26 mouse cellular contexts compared by ENCODE assay signal in genomic region chr5:136494288-136494687, GRCm38 (mm10).
DNase-seq lines count a peak whose midpoint lies in the region; ATAC-seq and TF ChIP-seq lines count a peak whose summit lies in the region.
"Had no signal": no experiment of that assay in that cellular context is flagged by ENCODE, and none has a peak within 500 bp of the region (broad histone marks: within the 10 kb centered on the region; RNA-seq: fewer than 3 reads in every experiment).

No protein-coding gene starts in this region.

- WGBS in liver, embryonic 14.5 days (ENCODE audit: insufficient replicate concordance): 11% methylated on average over 2 of the region's 2 CpGs
- 93% methylated on average over 2 of the region's 2 CpGs for WGBS in hindbrain, embryonic 10.5 days

- no peak for TF ChIP-seq CTCF in liver, embryonic 14.5 days (IDR thresholded peaks at IDR 0.05; ENCODE audit: low read depth)

- ATAC-seq in common myeloid progenitor, adult 5-6 weeks (replicated peaks; ENCODE audit: low read depth, poor library complexity, severe bottlenecking): 0 out of 2 replicates have a peak, but pooled peaks have one; percentile 36
- peak; percentile 61; the same call in 1 of the 2 replicates for ATAC-seq in liver, embryonic 14.5 days (ENCODE audit: insufficient read depth)
- peak; percentile 86 for ATAC-seq in megakaryocyte-erythroid progenitor cell, adult 5-6 weeks (replicated peaks; ENCODE audit: low FRiP score, low TSS enrichment, poor library complexity, severe bottlenecking)
- no peak for ATAC-seq in megakaryocyte, adult 5-6 weeks (ENCODE audit: poor library complexity, severe bottlenecking)
- ATAC-seq: activated CD4-positive, CD25-positive, alpha-beta regulatory T cell, adult 4 months; CD4-positive, CD25-positive, alpha-beta regulatory T cell, adult 4 months; forebrain, embryonic 14.5 days; forebrain, postnatal 0 days had no signal

- H3K36me3 ChIP-seq in liver, embryonic 14.5 days (replicated peaks; ENCODE audit: control insufficient read depth, insufficient read depth, low read depth): no peaks in the 10 kb centered on the region
- H3K36me3 ChIP-seq in hindbrain, embryonic 10.5 days: no peaks in the 10 kb centered on the region
- H3K36me3 ChIP-seq: embryonic facial prominence, embryonic 12.5 days; embryonic facial prominence, embryonic 15.5 days; heart, embryonic 12.5 days; heart, embryonic 15.5 days; hindbrain, embryonic 12.5 days; hindbrain, embryonic 15.5 days had no signal

- TF ChIP-seq EP300 in liver, embryonic 14.5 days (IDR thresholded peaks at IDR 0.05; ENCODE audit: low read depth): no peak

- H3K27ac ChIP-seq in liver, embryonic 14.5 days: no peak overlapping the region
- H3K27ac ChIP-seq in hindbrain, embryonic 10.5 days: no peak overlapping the region
- H3K27ac ChIP-seq: embryonic facial prominence, embryonic 12.5 days; embryonic facial prominence, embryonic 15.5 days; gastrocnemius, adult 2 months; heart, embryonic 15.5 days; hindbrain, embryonic 12.5 days; hindbrain, embryonic 15.5 days had no signal

- no peaks in the 10 kb centered on the region for H3K27me3 ChIP-seq in liver, embryonic 14.5 days (ENCODE audit: control insufficient read depth, insufficient read depth, low read length)
- no peaks in the 10 kb centered on the region for H3K27me3 ChIP-seq in hindbrain, embryonic 10.5 days (ENCODE audit: insufficient read depth, poor library complexity, severe bottlenecking)
- H3K27me3 ChIP-seq: heart, embryonic 12.5 days; heart, embryonic 15.5 days; hindbrain, embryonic 12.5 days; hindbrain, embryonic 15.5 days had no signal

- H3K9ac ChIP-seq in liver, embryonic 14.5 days (replicated peaks): no peak overlapping the region
- H3K9ac ChIP-seq: embryonic facial prominence, embryonic 12.5 days; embryonic facial prominence, embryonic 15.5 days; forebrain, postnatal 0 days; heart, embryonic 12.5 days; heart, embryonic 15.5 days; hindbrain, embryonic 12.5 days; hindbrain, embryonic 15.5 days had no signal

- H3K4me3 ChIP-seq in liver, embryonic 14.5 days (ENCODE audit: insufficient read depth in 1 of 2, low read depth in 2 of 2, low read length in 2 of 2): no peak overlapping the region
- no peak overlapping the region for H3K4me3 ChIP-seq in hindbrain, embryonic 10.5 days
- H3K4me3 ChIP-seq: embryonic facial prominence, embryonic 12.5 days; embryonic facial prominence, embryonic 15.5 days; gastrocnemius, adult 2 months; heart, embryonic 12.5 days; heart, embryonic 15.5 days; hindbrain, embryonic 12.5 days; hindbrain, embryonic 15.5 days had no signal

- H3K4me1 ChIP-seq in liver, embryonic 14.5 days (replicated peaks; ENCODE audit: control insufficient read depth in 2 of 2, insufficient read depth in 2 of 2, low read length in 1 of 2): peaks cover 3 to 9% of the 10 kb centered on the region in 2 experiments; a peak in 2 of 4 replicates
- H3K4me1 ChIP-seq in hindbrain, embryonic 10.5 days (replicated peaks): peaks cover 20% of the 10 kb centered on the region
- H3K4me1 ChIP-seq: embryonic facial prominence, embryonic 15.5 days had no signal

- no peak overlapping the region for H3K4me2 ChIP-seq in liver, embryonic 14.5 days (ENCODE audit: low read depth)
- H3K4me2 ChIP-seq: embryonic facial prominence, embryonic 12.5 days; embryonic facial prominence, embryonic 15.5 days; heart, embryonic 12.5 days; heart, embryonic 15.5 days; hindbrain, embryonic 12.5 days; hindbrain, embryonic 15.5 days had no signal

- H3K9me3 ChIP-seq in liver, embryonic 14.5 days (ENCODE audit: control insufficient read depth, low read length): no peaks in the 10 kb centered on the region
- H3K9me3 ChIP-seq in hindbrain, embryonic 10.5 days: no peaks in the 10 kb centered on the region
- H3K9me3 ChIP-seq: embryonic facial prominence, embryonic 12.5 days; embryonic facial prominence, embryonic 15.5 days; heart, embryonic 12.5 days; heart, embryonic 15.5 days; hindbrain, embryonic 12.5 days; hindbrain, embryonic 15.5 days had no signal

- DNase-seq in 416B (ENCODE audit: low read depth): peak; percentile 69
- DNase-seq in liver, embryonic 14.5 days (ENCODE audit: low read depth in 3 of 3, low spot score in 3 of 3): no peak
- no peak for DNase-seq in hindbrain, embryonic 10.5 days (ENCODE audit: low spot score)
- DNase-seq in layer of hippocampus, adult 9-10 months (ENCODE audit: low spot score): no peak
- DNase-seq: adrenal gland, adult 8-10 months; adrenal gland, postnatal 25 days; cerebellum, adult 11-12 months; cerebellum, adult 8-10 months; forebrain, postnatal 0 days; gastrocnemius, adult 2 months; gastrocnemius, postnatal 14 days; heart, adult 11 months; heart, postnatal 10 days; heart, postnatal 36 days had no signal
